Mouse (Mus musculus) R1 (cell line): Measurements from ENCODE around the gene Aoc2.

Experiments used
- DNase-seq: peaks from one replicate; pipeline ENCODE4 v3.0.0-alpha.2; 2018; ENCODE audit warnings: low read depth, low spot score

Aoc2 gene

DNA sequence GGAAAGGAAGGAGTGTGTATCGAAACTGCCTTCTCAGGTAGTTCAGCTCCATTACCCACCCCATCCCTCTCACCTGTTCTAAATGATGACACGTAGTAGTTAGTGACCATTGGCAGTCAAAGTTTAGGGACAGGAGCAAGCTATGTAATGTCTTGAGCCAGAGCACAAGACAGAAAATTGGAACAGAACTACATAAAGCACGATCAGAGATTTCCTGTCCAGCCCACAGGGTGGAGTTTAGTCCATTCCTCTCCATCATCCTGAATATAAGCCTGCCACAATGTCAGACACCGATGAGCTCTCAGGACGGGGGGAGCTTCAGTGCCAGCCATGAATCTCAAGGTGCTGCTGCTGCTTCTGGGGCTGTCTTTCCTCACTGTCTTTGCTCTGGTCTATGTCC, at the start of gene Aoc2:
TSS of gene Aoc2 (plus strand) at position 301 of the 400 bp plus-strand sequence.
- no peak for DNase-seq

- no peak for DNase-seq
Measured at GRCm38 (mm10) chr11:101275309-101275708, 49.6 kb upstream of the Aoc2 start.

GRCm38 (mm10) chr11:101276319-101277070, 48.4 kb upstream of the Aoc2 start:
- DNase-seq = peak; percentile 31

DNA sequence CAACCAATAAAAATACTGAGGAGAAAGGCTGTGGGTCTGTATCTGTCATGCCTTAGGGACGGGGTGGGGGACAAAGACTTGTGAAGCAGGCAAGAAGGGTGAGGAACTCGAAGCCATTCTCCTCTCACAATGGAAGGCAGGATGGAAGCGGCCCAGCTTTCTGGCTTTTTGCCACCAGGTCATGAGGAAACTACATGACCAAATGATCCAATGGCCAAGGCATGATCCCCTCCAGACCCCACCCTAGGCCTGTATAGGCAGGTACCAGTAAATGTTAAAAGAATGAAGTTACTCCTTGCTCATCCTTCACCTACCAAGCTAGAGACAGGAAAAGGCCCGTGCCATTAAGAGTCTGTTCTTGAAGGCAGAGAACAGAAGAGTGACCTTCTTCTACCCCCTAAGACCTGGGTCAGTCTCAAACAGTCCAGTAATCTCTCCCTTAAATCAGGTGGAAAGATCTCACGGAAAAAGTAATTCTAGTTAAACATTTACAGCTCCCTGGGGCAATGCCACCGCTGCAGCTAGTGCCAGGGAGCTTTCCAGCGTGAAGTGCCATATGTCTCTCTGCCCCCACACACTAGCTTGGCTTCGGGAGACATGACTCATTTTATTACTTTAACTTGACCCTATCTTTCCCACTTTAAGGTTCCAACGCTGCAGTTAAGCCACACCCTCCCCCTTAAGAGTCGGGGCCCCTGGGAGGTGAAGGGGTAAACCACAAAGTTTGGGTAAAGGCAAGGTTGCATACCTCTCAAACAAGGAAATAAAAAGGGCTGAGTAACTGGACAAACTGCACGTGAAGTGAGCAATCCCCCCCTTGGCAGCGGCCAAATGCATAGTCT, 47.3 kb upstream of the Aoc2 start:
- no peak for DNase-seq

- DNase-seq = peak; percentile 98
Measured at GRCm38 (mm10) chr11:101278223-101279192, 46.4 kb upstream of the Aoc2 start, which contains the start of the genes Cntd1 and Coa3. Cntd1 (plus strand) TSS chr11:101279012. Coa3 (minus strand) TSS chr11:101279114.

- DNase-seq = no peak
Measured at GRCm38 (mm10) chr11:101279193-101279569, 45.7 kb upstream of the Aoc2 start.

DNA sequence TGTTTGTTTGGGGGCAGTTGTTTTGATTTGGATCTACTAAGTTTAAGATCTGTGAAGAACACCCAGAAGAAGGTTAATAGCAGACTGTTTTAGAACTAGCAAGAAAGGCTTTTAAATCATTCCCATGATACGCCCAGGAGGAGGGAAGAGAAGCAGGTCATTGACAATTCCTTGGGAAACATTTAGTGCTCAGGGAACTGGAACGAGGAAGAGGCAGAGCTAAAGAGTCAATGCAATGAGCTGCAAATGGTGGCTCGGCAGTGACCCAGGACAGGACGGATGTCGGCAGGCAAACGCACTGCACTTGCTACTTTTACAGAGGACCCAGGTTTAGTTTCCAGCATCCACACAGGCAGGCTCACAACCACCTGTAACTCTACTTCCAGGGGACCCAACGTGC, 44.0 kb upstream of the Aoc2 start:
- DNase-seq = no peak

DNA sequence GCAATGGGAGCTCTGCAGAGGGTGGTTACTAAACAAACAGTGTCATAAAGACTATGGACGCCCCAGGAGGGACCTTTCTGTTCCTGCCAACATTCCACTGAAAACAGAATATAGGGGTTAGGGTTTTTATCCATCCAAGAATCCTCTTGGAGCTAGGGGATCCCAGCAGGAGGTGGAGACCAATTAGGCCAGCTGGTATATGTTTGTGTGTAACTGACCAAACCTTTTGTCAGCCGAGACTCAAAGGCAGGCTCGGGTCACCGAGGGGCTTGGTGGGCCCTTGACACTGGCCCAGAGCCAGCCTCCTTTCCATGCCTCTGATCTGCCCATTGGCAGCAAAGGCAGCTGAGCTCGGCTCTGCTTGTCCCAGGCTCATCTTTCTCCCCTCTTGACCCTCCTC, 42.0 kb upstream of the Aoc2 start:
- DNase-seq = no peak

DNA sequence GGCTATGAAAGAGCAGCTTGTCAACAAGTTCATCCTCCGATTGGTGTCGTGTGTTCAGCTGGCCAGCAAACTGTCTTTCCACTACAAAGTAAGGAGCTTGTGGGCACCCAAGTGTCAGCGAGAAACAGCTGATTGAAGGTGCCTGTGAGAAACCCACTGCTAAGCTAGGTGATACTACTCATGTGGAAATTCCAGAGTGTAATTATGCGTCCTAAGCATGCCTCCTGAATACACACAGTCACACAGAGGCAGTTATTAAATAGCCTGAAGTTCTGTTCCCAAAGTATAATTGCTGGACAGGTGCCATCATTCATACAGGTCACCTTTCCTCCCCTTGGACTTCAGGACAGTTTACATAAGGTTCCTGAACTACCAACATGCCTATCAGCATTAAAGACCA, 41.1 kb upstream of the Aoc2 start:
- DNase-seq = no peak

DNA sequence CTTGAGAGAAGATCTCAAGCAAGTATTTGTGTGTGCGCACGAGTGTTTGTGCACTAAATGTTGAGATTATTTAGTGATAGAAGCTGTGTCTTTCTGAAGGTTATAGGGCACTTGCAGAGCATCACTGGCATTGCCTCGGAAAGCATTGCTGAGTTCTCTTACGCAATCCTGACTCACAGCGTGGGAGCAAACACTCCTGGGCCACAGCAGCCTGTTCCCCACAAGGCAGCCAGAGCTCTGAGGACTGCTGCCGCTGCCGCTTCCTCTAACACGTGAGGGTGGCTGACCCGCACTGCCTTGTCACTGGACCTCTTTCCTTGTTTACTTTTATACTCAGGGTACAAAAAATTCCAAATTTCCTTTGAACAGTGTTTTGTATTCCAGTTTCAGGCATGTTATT, 37.6 kb upstream of the Aoc2 start:
- DNase-seq = no peak

GRCm38 (mm10) chr11:101291231-101291630, 33.6 kb upstream of the Aoc2 start:
- no peak for DNase-seq

DNA sequence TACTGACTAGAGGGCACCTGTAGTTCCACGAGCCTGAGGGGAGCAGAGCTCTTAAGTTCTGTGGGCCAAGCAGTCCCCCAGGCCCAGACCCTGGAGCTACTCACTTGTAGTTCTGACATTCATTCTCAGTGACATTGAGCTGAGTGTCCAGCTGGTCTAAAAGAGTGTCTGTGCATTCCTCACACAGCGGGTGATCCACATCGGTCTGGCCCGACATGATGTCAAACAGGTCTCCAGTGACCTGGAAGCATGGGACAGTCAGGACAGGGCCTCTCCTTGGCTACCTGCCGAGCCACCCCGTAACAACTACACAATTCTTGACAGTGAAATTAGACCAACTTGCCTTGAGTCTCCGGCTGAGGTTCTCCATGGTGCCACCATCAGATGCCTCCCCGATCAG, 29.7 kb upstream of the Aoc2 start:
- peak; percentile 36 for DNase-seq

- peak; percentile 46 for DNase-seq
Measured at GRCm38 (mm10) chr11:101300881-101301280, 24.0 kb upstream of the Aoc2 start.

DNA sequence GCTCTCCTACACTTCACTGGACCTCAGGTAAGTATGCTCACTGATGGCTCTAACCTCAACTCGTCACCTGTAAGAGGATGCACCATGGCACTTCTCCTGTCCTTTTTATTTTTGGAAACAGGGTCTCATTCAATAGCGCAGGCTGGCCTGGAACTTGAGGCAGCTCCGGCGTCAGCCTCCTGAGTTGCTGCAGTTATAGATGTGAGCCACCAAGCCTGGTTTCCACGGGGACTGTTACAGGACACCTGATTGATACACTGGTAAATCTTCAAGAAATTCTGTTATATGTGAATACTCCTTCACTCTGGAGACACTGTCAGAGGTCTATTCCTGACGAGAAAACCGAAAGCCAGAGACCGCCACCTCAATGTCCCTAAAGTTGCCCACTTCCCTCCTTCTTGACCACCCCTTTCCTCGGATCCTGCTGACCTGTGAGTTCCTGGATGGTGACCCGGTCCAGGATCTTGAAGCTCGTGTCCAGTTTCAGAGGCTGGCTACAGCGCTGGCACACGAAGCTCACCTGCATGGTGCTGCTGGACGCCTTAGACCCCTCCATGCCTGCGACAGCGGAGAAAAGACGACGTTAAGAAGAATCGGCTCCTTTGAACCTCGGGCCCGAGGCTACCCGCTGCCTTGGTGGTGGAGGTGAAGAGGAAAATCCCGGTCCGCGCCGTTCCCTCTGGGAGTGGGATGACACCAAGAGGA, 23.4 kb upstream of the Aoc2 start:
- no peak for DNase-seq

DNA sequence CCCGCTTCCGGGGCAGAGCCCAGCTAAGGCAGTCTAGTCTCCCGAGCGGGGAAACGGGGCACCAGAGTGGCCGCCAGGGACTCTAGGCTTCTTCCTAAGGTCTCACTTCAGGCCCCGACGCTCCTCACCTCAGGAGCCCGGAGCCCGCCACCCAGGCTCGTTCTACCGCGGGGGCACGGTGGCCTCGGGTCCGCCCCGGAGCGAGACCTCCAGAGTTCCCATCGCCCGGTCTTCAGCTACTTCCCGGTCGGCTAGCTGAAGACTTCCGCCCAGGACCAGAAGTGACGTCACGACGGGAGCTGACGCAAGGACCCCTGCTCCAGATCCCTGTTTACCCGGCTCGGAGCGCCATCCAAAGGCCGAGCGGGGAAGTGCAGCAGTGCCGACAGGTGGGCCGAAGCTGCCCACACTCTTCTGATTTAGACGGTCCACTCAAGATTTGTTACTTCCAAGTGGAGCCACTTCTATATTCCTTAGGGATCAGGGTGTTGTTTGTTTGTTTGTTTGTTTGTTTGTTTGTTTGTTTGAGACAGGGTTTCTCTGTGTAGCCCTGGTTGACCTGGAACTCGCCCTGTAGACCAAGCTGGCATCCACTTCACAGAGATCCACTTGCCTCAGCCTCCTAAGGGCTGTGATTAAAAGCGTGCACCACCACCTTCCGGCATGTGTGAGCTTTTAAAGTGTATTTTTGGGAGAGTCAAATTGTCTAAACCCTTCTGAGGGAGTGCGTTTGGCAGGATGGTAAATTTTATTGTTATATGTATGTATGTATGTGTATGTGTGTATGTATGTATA, 22.7 kb upstream of the Aoc2 start, which contains the start of gene Becn1:
TSS of gene Becn1 (minus strand) at position 283 of the 795 bp plus-strand sequence.
- DNase-seq = peak; percentile 96

GRCm38 (mm10) chr11:101307744-101308143, 17.1 kb upstream of the Aoc2 start:
- peak; percentile 91 for DNase-seq

- no peak for DNase-seq
Measured at GRCm38 (mm10) chr11:101311083-101311482, 13.8 kb upstream of the Aoc2 start.

DNA sequence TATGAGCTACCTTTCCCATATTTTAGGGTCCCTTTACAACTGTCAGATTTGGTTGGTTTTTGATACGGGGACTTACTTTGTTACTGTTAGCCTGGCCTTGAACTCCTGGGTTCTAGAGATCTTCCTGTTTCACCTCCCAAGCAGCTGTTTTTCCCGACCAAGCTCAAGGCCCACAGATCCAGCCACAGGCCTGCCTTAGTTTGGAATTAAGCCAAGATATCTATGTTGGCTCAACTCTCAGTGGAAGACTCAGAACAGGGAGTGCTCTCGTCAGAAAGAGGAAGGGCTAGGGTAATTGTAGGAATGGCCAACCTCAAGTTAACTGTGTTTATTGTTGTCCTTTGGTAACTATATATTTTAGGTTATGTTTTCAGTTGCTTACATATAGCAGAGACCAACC, 12.7 kb upstream of the Aoc2 start:
- no peak for DNase-seq

DNA sequence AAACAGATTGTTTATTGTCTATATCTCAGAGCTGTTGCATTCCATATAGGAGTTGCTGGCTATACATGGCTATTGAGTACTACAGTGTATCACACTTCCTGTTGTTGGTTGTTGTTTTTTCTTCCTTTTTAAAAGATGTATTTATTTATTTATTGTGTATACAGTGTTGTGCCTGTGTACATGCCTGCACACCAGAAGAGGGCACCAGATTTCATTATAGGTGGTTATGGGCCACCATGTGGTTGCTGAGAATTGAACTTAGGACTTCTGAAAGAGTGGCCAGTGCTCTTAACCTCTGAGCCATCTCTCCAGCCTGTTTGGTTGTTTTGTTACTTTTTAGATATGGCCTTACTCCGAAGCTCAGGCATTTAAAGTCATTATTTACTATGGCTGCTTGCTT, 10.3 kb upstream of the Aoc2 start:
- no peak for DNase-seq

DNA sequence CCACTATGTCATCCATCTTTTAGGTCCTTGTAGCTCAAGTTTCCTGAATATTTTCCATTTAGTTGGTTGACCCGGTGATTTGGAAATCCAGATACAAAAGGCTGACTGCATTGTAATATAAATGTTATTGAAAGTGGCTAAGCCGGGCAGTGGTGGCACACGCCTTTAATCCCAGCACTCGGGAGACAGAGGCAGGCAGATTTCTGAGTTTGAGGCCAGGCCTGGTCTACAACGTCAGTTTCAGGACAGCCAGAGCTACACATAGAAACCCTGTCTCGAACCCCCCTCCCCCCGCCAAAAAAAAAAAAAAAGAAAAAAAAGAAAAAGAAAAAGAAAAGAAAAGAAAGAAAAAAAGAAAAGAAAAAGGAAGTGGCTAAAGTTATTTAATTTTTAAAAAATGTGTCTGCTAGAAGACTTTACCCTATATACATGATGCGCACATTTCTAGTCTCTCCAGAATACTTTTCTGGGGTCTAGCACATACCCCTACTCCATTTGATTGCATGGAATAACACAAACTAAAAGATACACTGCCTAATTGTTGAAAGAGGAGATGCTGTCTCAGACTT, 9.7 kb upstream of the Aoc2 start:
- no peak for DNase-seq
